Mouse (Mus musculus): ENCODE data around the gene Elk4.

Gene Elk4

DNA sequence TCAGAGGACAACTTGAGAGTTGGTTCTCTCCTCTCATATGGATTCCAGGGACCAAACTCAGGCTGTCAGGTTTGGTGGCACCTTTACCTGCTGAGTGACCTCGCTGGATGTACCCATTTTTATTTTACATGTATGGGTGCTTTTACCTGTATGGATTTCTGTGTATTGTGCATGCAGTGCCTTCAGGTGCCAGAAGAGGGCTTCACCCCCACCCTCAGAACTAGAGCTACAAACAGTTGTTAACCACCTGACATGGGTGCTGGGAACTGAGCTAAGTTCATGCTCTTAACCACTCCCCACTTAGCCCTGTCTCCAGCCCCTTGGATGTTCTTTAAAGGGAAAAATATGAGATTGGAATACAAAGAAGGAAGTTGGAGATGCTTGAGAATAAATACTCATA lies 7.4 kb downstream of the Elk4 start:
- DNase-seq (ENCODE audit: low read depth, low spot score), result no peak

DNA sequence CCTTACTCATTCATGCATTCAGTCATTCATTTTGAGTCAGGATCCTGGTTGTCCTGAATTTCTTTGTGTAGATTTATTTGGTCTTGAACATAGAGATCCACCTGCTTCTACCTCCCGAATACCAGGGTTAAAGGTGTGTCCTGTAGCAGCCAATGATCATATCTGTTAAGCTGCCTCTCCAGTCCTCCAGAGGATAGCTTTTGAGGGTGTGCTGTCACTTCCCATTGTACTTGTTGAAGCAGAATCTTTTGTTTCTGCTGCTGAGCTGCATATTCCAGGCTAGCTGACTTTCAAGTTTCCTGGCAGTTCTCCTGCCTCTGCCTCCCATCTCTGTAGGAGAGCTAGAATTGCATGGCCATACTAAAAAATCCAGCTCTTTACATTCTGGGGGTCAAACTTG lies 9.3 kb downstream of the Elk4 start:
- no peak for DNase-seq (ENCODE audit: low read depth, low spot score)

GRCm38 (mm10) chr1:132019876-132020275 lies 12.5 kb downstream of the Elk4 start:
- DNase-seq (ENCODE audit: low read depth, low spot score), result no peak

DNA sequence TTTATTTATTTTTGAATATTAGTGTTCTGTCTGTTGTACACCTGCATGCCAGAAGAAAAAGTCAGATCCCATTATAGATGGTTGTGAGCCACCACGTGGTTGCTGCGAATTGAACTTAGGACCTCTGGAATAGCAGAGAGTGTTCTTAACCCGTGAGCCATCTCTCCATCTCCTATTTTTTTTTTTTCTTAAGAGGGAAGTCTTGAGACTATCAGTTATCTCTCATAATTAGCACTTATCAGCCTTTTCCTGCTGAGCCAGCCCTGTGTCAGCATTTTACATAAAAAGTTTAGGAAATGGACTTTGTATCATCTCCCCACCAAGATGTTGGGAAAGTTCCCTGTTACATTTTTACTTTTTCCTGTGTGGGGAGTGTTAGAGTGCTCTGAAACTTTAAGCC lies 14.7 kb downstream of the Elk4 start:
- no peak for DNase-seq (ENCODE audit: low read depth, low spot score)

- DNase-seq (ENCODE audit: low read depth, low spot score), result no peak
Observed at GRCm38 (mm10) chr1:132026925-132027646, 19.7 kb downstream of the Elk4 start.

GRCm38 (mm10) chr1:132027978-132028377 lies 20.6 kb downstream of the Elk4 start:
- DNase-seq (ENCODE audit: low read depth, low spot score), result no peak

DNA sequence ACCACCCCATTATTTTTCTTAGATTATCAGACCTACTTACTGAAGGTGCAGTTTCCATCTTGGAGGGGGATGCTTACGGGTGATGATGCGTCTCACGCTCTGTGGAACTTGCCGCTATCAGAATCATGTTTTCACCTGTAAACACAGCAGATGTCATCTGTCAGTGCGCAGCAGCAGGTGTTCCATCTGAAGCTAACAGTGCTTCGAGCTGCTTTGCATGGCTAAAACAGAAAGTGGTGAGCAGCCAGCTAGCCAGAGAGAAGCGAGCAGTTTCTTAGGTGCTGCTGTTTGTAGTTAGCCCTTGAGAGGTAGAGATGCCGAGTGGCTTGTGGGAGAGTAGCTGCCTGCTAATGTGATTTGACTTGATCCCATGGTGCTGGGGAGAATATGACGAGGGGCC lies 21.0 kb downstream of the Elk4 start:
- DNase-seq (ENCODE audit: low read depth, low spot score), result no peak

DNA sequence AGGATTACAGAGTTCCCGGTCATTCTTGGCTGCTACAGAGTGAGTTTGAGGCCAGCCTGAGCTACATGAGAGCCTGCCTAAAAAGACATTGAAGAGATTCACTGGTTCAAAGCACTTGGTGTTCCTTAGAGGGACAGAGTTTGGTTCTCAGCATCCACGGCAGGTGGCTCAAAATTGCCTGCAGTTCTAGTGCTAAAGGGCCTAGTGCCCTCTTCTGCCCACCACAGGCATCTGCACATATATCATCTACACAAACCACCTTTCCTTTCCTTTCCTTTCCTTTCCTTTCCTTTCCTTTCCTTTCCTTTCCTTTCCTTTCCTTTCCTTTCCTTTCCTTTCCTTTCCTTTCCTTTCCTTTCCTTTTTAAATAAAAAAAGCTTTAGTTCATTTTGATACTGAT lies 23.2 kb downstream of the Elk4 start:
- DNase-seq (ENCODE audit: low read depth, low spot score), result no peak

- DNase-seq (ENCODE audit: low read depth, low spot score), result no peak
Observed at GRCm38 (mm10) chr1:132032172-132032571, 24.8 kb downstream of the Elk4 start.

DNA sequence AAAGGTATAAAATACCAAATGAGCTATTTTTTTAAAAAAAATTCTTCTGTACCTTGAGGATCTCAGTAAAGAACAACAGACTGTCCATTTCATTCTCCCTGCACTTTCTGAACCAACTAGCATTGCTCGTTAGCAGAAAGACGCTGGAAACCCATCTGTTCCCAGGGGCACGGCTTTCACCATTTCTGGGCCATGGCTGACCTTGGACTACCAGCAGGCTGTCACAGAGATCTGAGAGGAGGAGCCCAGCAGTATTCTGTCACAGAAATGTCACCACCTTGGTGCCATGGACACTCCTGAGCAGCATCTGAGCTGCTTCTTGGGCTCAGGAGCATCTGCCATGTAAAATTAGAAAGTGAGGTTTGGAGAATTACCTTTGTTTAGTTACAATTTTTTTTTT lies 30.3 kb downstream of the Elk4 start:
- no peak for DNase-seq (ENCODE audit: low read depth, low spot score)

GRCm38 (mm10) chr1:132038753-132039152 lies 31.3 kb downstream of the Elk4 start:
- no peak for DNase-seq (ENCODE audit: low read depth, low spot score)

GRCm38 (mm10) chr1:132040201-132040621 lies 32.8 kb downstream of the Elk4 start:
- DNase-seq (ENCODE audit: low read depth, low spot score), result peak; percentile 38

- no peak for DNase-seq (ENCODE audit: low read depth, low spot score)
Observed at GRCm38 (mm10) chr1:132043759-132044158, 36.4 kb downstream of the Elk4 start.

DNA sequence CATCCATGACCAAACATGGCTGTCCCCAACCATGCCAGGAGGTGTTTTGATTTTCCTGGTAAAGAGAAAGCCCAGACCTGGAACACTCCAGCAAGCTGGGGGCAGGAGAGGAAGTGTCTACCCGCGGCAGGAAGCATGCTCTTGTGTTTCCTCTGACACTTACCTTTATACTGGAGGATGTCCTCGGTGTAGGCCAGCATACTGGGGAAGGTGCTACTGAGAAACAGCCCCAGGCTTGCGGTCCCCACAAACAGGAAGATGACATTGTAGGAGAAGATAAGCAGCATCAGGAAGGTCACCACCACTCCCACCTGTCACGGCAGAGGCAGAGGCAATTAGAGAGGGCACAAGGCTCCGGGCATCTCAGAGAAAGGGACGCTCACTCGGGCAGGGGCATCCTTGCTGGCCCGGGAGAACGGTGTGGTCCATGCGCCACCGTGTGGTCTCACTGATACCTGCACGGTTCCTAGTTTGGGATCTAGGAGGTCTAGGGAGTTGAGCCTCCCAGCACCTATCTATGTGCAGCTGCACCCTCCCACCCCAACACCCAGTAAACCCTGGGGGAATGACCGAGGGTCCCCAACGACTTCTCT lies 38.8 kb downstream of the Elk4 start:
- peak; percentile 29 for DNase-seq (ENCODE audit: low read depth, low spot score)

DNA sequence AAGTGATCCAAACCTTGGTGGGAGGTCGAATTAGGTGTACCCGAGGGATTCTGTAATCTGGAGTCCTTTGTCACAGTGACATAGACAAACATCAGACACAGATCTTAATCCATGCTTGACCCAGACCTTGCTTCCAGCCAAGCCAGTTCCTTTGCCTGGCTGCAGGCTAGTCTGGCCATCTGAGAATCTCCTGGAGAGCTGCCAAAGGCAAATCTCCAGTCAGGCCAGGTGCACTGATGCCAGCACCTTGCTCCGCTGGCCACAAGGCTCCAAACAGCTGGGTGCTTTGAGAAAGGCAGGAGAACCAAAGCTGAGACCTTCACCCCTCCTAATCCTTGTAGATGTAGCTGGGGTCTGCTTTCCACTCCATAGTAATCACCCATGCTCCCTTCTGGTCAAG lies 44.3 kb downstream of the Elk4 start:
- DNase-seq (ENCODE audit: low read depth, low spot score), result peak; percentile 64

DNA sequence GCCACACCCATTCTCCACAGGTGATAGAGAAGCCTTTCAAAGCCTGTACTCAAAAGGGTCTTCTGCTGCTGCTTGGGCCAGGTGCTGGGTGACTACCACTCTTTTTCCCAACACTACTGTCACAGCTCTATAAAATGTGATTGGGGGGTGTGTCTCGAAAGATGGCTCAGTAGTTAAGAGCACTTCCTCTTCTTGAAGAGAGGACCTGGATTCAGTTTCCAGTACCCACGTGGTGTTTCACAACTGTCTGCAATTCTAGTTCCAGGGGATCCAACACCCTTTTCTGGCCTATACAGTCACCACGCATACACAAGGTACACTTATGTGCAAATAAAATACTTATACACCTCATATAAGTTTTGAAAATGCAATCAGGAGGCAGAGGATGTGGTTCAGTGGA lies 47.0 kb downstream of the Elk4 start:
- DNase-seq (ENCODE audit: low read depth, low spot score), result no peak

GRCm38 (mm10) chr1:132055054-132055664 lies 47.8 kb downstream of the Elk4 start:
- DNase-seq (ENCODE audit: low read depth, low spot score), result no peak

- no peak for DNase-seq (ENCODE audit: low read depth, low spot score)
Observed at GRCm38 (mm10) chr1:132058558-132058957, 51.2 kb downstream of the Elk4 start.

DNA sequence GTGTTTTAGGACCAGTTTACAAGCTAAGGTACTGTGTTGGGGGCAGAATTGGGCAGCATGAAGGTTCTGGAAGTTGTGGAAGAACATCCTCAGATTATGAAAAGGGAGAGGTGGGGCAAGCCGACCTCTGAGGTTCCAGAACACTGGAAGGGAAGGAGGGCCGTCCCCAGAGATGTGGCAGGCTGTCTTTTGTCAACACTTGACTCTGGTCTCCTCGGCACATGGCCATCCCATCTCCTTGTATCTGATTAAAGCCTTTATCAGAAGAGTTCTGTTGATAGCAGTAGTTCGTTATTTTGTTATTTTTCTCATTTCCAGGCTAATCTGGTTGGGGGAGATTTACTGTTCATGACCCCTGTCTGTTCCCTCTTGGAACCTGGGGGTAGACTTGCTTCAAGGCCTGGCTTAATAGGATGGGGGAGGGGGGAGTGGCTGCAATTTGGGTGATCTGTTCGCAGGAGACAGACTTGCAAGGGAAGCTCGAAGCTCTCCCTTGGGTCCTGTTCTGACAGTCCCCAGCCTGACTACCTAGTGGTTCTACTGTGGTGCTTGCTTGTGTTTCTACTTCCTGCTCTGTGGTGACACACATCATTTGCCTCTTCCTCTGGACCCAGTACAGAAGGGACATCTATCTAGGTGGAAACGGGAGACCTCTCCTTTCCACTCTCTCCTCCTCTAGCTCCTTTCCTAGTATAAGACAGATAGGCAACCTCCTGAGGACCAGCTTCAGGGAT lies 52.8 kb downstream of the Elk4 start:
- no peak for DNase-seq (ENCODE audit: low read depth, low spot score)

DNA sequence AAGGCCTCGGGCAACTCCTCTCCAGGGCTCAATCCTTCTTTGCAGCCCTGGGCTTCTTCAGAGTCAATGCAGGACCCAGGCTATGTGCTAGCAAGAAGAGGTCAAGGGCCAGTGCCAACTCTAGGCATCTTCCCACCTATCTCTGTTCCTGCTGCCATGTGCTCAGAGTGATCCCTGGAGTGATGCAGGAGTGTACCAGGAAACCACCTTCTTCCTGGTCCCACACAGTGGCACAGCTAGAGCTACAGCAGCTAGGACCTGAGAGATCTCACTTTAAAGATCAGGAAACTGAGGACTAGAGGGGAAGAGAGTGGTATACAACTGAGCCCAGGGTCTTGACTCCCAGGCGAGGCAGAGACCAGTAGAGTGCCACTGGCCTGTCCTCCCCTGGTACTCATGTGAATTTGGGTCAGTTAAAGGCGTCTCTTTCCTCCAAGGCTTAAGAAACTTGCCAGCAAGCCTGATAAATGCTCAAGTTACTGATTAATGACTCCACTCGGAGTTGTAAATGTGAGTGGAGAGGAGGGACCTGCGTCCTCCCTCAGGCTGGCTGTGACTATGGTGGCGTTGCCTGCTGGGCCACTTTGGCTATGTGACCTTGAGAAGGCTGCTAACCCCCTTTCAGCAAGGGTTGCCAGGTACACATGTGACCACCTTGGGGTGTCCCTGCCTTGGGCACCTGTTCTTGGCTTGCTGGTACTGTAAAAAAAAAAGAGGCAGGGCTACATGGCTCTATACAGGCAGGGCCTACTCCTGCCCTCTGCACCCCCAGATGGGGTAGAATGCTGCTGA lies 54.5 kb downstream of the Elk4 start:
- DNase-seq (ENCODE audit: low read depth, low spot score), result peak; percentile 22

- DNase-seq (ENCODE audit: low read depth, low spot score), result no peak
Observed at GRCm38 (mm10) chr1:132063096-132063495, 55.7 kb downstream of the Elk4 start.

GRCm38 (mm10) chr1:132065001-132065400 lies 57.6 kb downstream of the Elk4 start:
- no peak for DNase-seq (ENCODE audit: low read depth, low spot score)
